Mouse (Mus musculus) neural tube, embryonic 15.5 days (tissue): ENCODE data around the gene Sfmbt2. TPM values are rescaled to one million over a fixed set of nuclear protein-coding genes. Genes with fewer than 3 reads are reported as not detected.
"Not testable (repeated sequence)": the region's sequence is repeated elsewhere in the genome, so short reads cannot be mapped to it uniquely, and the experiment has no call there.

Experiments used
- ATAC-seq: fragments of 200-750 bp; cut with Nextera tagmentation; 2 replicates; pipeline ENCODE4 v1.8.0; 2017; ENCODE audit warnings: mild to moderate bottlenecking, moderate TSS enrichment, moderate library complexity; ENCODE audit not compliant: low FRiP score
- H3K27ac ChIP-seq: fragments of 300-500 bp; sonication (generic); replicated peaks from 2 replicates; pipeline ENCODE4 v1.5.1; 2015; ENCODE audit warnings: mild to moderate bottlenecking, inconsistent platforms
- H3K27me3 ChIP-seq: fragments of 300-500 bp; sonication (generic); replicated peaks from 2 replicates; pipeline ENCODE4 v1.6.1; 2015; ENCODE audit warnings: inconsistent platforms
- H3K36me3 ChIP-seq: fragments of 300-500 bp; sonication (generic); 2 replicates; pipeline ENCODE4 v1.6.1; 2015; ENCODE audit warnings: inconsistent platforms
- H3K4me1 ChIP-seq: fragments of 300-500 bp; sonication (generic); 2 replicates; pipeline ENCODE4 v1.6.1; 2015; ENCODE audit warnings: inconsistent platforms
- H3K4me2 ChIP-seq: fragments of 300-500 bp; sonication (generic); 2 replicates; pipeline ENCODE4 v1.6.1; 2015; ENCODE audit warnings: inconsistent platforms, mild to moderate bottlenecking, moderate library complexity
- H3K4me3 ChIP-seq: fragments of 300-500 bp; sonication (generic); replicated peaks from 2 replicates; pipeline ENCODE4 v1.5.1; 2015; ENCODE audit warnings: mild to moderate bottlenecking, inconsistent platforms
- H3K9ac ChIP-seq: fragments of 300-500 bp; sonication (generic); replicated peaks from 2 replicates; pipeline ENCODE4 v1.6.1; 2015; ENCODE audit warnings: mild to moderate bottlenecking, inconsistent platforms
- H3K9me3 ChIP-seq: fragments of 300-500 bp; sonication (generic); replicated peaks from 2 replicates; pipeline ENCODE4 v1.6.1; 2016; ENCODE audit warnings: inconsistent platforms
- WGBS: fragments of 180-500 bp; shearing (Covaris S2); methylation state at CpG from one replicate; pipeline ENCODE4 v1.1.7; 2015; ENCODE audit warnings: mixed read lengths; 5-methylcytosine and 5-hydroxymethylcytosine counted together
- polyA plus RNA-seq: library from polyadenylated mRNA; unstranded; fragments of >200 nt; fragmentation: Nextera tagmentation; extraction: Ambion mirVana; gene quantifications from 2 replicates; pipeline ENCODE4 v1.2.1, GENCODE M21; 2015

Gene Sfmbt2
- 6.5 and 7.1 TPM in 2 replicates for polyA plus RNA-seq

DNA sequence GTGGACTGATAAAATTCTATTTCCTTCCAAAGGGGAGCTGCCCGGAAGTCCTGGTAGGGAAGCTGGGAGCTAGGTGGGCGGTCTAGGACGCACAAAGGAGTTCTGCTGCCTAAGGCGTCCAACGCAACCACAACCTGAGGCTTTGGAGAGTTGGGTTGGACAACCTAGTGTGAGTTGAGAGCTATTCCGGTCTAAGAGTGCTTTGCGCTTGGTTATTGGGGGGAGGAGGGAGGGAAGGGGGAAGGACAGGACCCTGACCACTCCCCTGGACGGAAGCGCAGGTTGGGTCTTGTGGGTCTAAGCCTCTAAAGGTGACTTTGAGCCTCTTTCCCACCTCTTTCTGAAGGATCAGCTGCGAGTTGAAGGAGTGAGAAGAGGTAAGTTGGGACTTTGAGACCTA, at the start of gene Sfmbt2:
Sfmbt2 (plus strand) TSS at position 335 of the 400 bp plus-strand sequence.
- H3K9ac ChIP-seq = no peak within 1 kb of the TSS
- H3K9me3 ChIP-seq = no peaks in the 10 kb centered on the region
- H3K27ac ChIP-seq = no peak within 1 kb of the TSS
- ATAC-seq = no peak
- H3K36me3 ChIP-seq = no peaks in the 10 kb centered on the region
- H3K4me3 ChIP-seq = peak within 1 kb of the TSS; percentile 71; the same call in 1 of the 2 replicates
- peak within 1 kb of the TSS; percentile 96; the same call in 1 of the 2 replicates for H3K4me2 ChIP-seq
- peaks cover 22% of the 10 kb centered on the region for H3K4me1 ChIP-seq
- under 1% methylated on average over 10 of the region's 10 CpGs for WGBS
- H3K27me3 ChIP-seq = peaks cover 53% of the 10 kb centered on the region

DNA sequence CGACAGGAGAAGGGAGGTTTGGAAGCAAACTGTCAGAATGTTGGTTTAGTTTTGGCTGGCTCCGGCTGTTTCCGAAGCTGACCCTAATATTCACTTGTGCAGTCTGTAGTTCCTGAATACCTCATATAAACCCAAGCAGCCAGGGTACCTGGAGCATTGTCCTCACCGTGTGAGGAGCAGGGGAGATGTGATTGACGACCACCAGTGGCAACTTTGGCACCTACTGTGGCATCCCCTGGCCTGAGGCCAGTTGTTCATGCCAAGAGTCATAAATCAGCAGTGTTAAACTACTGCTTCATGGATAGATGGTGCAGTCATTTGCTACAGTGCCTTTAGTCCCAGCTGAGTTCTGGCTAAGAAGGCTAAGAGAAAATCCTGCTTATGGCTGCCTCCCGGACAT, 49.2 kb upstream of the Sfmbt2 start:
- Histone ChIP-seq H3K36me3 (no peaks in the 10 kb centered on the region), H3K4me2 (no peak overlapping the region), H3K9ac (no peak overlapping the region), H3K4me3 (no peak overlapping the region), H3K27me3 (no peaks in the 10 kb centered on the region), H3K4me1 (0 out of 2 replicates have a peak, but pooled peaks cover 6% of the 10 kb centered on the region), H3K27ac (no peak overlapping the region), H3K9me3 (no peaks in the 10 kb centered on the region)
- 50% methylated on average over 6 of the region's 6 CpGs for WGBS
- ATAC-seq = peak; percentile 65

DNA sequence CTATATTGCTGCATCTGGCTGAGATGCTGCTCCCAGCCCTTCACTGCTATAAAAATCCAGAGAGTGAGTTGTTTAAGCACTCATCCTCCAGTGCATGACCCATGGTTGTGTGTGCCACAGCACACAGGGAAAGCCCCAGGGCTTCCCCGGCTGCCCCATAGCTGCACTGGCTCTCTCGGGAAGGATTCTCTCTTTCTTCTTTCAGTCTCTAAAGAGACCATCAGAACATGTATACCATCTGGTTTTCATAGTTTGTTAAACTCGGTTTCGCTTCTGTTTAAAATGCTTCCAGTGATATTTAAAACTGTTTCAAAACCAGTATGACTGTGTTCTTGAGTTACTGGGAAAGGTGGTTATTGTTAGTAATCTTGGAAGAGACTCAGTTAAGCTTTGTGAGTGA, 47.1 kb upstream of the Sfmbt2 start:
- Histone ChIP-seq H3K9ac (no peak overlapping the region), H3K4me2 (no peak overlapping the region), H3K27ac (no peak overlapping the region), H3K4me3 (no peak overlapping the region), H3K36me3 (no peaks in the 10 kb centered on the region), H3K4me1 (0 out of 2 replicates have a peak, but pooled peaks cover 6% of the 10 kb centered on the region), H3K27me3 (no peaks in the 10 kb centered on the region), H3K9me3 (no peaks in the 10 kb centered on the region)
- 89% methylated on average over 4 of the region's 4 CpGs for WGBS
- ATAC-seq = no peak

DNA sequence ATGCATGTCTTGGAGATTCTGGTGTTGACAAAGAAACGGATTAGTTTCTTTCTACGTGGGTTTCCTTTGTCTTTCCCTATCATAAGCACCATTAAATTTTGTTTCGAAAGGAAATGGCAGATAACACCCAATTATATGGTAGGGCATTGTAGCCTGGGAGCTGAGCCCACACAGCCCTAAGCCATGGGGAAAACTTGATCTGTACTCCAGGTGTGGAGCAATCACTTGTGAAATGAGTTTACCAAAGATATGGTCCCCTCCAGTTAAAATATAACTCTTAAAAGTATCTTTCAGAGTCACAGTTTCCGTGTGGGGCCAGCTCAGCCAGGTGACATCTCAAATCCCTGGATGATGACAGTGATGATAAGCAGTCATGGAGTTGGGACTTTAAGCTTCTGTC, 45.3 kb upstream of the Sfmbt2 start:
- Histone ChIP-seq H3K4me1 (0 out of 2 replicates have a peak, but pooled peaks cover 6% of the 10 kb centered on the region), H3K27ac (no peak overlapping the region), H3K36me3 (no peaks in the 10 kb centered on the region), H3K4me3 (no peak overlapping the region), H3K4me2 (no peak overlapping the region), H3K9ac (no peak overlapping the region), H3K27me3 (no peaks in the 10 kb centered on the region), H3K9me3 (no peaks in the 10 kb centered on the region)
- WGBS = 80% methylated on average over 4 of the region's 4 CpGs
- no peak for ATAC-seq

DNA sequence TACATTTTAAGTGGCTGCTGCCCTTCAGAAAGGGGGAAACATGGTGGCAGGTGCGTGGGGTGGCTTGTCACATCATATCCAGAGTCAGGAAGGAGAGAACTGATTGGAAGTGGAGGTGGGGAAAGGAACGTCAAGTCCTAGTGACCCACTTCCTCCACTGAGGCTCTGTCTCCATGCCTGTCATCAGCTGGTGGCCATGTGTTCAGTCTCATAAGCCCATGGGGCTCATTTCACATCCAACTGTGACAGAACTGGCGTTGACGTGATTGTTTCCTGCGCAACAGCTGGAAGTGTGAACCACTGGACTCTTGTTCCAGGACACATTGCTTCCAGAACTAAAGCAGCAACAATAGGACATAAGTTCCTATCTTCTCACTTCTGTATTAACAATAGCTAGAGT, 40.1 kb upstream of the Sfmbt2 start:
- H3K36me3 ChIP-seq = no peaks in the 10 kb centered on the region
- WGBS = 81% methylated on average over 5 of the region's 5 CpGs
- no peak overlapping the region for H3K4me3 ChIP-seq
- no peak overlapping the region for H3K27ac ChIP-seq
- no peak for ATAC-seq
- 0 out of 2 replicates have a peak, but pooled peaks cover 4% of the 10 kb centered on the region for H3K27me3 ChIP-seq
- H3K4me2 ChIP-seq = no peak overlapping the region
- H3K9ac ChIP-seq = no peak overlapping the region
- H3K9me3 ChIP-seq = no peaks in the 10 kb centered on the region
- no peaks in the 10 kb centered on the region for H3K4me1 ChIP-seq

DNA sequence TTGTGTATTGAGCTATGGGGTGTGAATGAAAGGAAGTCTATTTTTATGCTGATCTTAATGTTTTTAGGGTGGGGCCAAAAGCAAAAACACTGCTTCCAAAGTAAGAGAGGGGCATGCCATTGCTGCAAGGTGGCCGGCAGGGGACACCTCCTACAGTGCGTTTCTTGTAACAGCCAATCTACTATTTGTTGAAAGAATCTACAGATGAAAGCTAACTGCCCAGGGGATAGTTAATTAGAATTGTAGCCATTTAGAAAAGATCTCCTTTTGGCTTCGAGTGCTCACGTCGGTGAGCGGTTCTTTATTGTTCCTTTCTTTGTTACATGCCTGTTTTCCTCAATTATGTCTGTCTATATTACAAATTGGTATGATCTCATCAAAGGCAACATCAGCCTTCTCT, 36.0 kb upstream of the Sfmbt2 start:
- Histone ChIP-seq H3K9ac (no peak overlapping the region), H3K9me3 (no peaks in the 10 kb centered on the region), H3K27me3 (0 out of 2 replicates have a peak, but pooled peaks cover 4% of the 10 kb centered on the region), H3K4me2 (no peak overlapping the region), H3K4me3 (no peak overlapping the region), H3K4me1 (no peaks in the 10 kb centered on the region), H3K36me3 (no peaks in the 10 kb centered on the region), H3K27ac (no peak overlapping the region)
- ATAC-seq = no peak
- WGBS = 4% methylated on average over 6 of the region's 6 CpGs

DNA sequence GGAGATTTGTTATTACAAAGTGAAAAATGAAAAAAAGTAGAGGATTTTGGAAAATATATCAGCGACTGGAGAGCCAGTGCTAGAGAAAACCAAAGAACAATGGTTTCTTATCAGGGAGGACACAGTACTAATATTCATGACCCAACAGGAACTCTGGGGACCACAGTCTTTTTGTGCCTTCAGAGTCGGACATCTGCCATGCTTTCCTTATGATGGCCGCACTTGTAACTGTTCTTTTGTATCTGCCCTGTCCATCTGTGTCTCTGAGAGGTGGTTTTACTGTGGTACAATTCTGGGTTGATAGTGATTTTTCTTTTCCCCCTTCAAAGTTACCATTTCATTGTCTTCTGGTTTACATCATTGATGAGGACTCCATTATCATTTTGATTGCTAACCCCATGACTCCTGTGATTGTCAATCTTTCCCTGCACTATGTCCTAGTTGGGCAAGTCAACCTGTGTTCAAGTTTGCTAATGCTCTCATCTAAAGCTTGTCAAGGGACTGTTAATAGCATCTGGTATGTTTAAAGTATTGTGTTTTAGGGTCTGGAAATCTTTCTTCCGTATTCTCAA, 35.2 kb upstream of the Sfmbt2 start:
- Histone ChIP-seq H3K36me3 (no peaks in the 10 kb centered on the region), H3K9me3 (no peaks in the 10 kb centered on the region), H3K4me2 (no peak overlapping the region), H3K27ac (no peak overlapping the region), H3K27me3 (0 out of 2 replicates have a peak, but pooled peaks cover 4% of the 10 kb centered on the region), H3K9ac (no peak overlapping the region), H3K4me3 (no peak overlapping the region), H3K4me1 (no peaks in the 10 kb centered on the region)
- 54% methylated on average over 4 of the region's 4 CpGs for WGBS
- no peak for ATAC-seq

DNA sequence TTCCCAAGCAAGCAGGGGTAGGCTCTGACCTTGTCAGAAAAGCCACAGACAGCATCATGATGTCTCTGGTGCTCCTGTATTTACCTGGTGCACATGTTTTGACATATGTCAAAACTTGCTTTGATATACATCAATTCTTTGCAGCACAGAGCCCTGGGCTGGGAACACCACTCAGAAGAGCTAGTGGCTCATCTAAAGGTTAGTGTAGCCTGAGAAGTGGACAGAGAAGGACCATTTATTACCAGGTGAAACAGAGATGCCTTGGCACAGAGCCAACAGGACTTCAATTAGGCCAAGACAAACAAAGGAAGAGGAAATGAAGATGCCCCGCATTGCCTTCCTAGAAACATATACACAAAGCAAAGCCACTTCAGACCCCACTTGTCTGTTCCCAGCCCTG, 30.3 kb upstream of the Sfmbt2 start:
- WGBS = 72% methylated on average over 1 of the region's 1 CpGs
- Histone ChIP-seq H3K36me3 (no peaks in the 10 kb centered on the region), H3K27me3 (no peaks in the 10 kb centered on the region), H3K4me2 (no peak overlapping the region), H3K9me3 (no peaks in the 10 kb centered on the region), H3K4me1 (no peaks in the 10 kb centered on the region), H3K9ac (no peak overlapping the region), H3K4me3 (no peak overlapping the region), H3K27ac (no peak overlapping the region)
- no peak for ATAC-seq

DNA sequence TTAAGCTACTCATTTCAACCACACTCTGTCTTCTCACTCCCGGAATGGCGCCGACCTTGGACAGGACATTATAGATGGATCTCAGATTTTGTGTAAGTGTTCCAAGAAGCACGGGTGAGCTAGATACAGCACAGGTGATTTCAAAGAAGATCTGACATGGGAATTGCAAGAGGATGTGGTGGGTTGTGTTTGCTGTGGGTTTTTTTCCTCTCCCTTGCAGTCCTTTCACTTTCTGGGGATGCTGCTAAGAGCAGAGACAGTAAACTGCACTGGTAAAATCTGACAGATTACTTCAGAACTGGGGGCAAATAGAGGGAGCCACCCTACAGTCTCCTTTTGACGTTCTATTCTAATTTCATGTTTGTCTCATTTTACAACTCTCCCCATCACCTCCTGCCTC, 26.8 kb upstream of the Sfmbt2 start:
- 93% methylated on average over 5 of the region's 5 CpGs for WGBS
- H3K9ac ChIP-seq = no peak overlapping the region
- H3K4me3 ChIP-seq = no peak overlapping the region

DNA sequence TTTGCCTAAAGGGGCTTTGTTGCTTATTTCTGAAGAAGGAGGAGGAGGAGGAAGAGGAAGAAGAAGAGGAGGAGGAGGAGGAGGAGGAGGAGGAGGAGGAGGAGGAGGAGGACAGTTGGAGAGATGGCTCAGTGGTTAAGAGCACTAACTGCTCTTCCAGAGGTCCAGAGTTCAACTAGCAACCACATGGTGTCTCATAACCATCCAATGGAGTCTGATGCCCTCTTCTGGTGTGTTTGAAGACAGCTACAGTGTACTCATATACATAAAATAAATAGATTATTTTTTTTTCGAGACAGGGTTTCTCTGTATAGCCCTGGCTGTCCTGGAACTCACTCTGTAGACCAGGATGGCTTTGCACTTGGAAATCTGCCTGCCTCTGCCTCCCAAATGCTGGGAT, 26.2 kb upstream of the Sfmbt2 start:
- not testable (repeated sequence) for H3K9me3 ChIP-seq, H3K9ac ChIP-seq, H3K27ac ChIP-seq, H3K4me1 ChIP-seq, ATAC-seq, H3K27me3 ChIP-seq, H3K36me3 ChIP-seq, H3K4me2 ChIP-seq, H3K4me3 ChIP-seq
- 88% methylated on average over 1 of the region's 1 CpGs for WGBS

More for the DNA sequence above, 26.8 kb upstream of the Sfmbt2 start:
- Histone ChIP-seq H3K4me2 (no peak overlapping the region), H3K27me3 (no peaks in the 10 kb centered on the region), H3K4me1 (no peaks in the 10 kb centered on the region), H3K9me3 (no peaks in the 10 kb centered on the region), H3K27ac (no peak overlapping the region), H3K36me3 (no peaks in the 10 kb centered on the region)
- no peak for ATAC-seq

DNA sequence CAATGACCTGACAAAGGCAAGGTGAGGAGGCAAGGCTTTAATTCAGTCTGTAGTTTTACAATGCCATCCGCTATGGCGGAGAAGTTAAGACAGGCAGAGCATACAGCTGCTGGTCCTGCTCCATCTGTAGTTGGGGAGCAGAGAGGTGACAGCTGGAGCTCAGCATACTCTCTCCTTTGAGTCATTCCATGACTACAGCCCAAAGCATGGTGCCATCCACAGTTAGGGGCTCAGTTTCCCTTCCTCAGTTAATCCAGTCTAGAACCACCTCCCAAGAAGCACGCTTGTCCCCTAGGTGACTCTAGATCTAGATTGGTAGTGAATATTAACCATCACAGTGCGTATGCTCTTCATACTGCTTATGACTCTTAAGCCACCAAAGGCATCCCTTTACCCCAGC, 23.1 kb upstream of the Sfmbt2 start:
- H3K27me3 ChIP-seq = no peaks in the 10 kb centered on the region
- H3K4me2 ChIP-seq = no peak overlapping the region
- no peak for ATAC-seq
- H3K9me3 ChIP-seq = no peaks in the 10 kb centered on the region
- no peak overlapping the region for H3K27ac ChIP-seq
- no peak overlapping the region for H3K9ac ChIP-seq
- H3K4me3 ChIP-seq = no peak overlapping the region
- H3K4me1 ChIP-seq = no peaks in the 10 kb centered on the region
- WGBS = 91% methylated on average over 4 of the region's 4 CpGs
- no peaks in the 10 kb centered on the region for H3K36me3 ChIP-seq

DNA sequence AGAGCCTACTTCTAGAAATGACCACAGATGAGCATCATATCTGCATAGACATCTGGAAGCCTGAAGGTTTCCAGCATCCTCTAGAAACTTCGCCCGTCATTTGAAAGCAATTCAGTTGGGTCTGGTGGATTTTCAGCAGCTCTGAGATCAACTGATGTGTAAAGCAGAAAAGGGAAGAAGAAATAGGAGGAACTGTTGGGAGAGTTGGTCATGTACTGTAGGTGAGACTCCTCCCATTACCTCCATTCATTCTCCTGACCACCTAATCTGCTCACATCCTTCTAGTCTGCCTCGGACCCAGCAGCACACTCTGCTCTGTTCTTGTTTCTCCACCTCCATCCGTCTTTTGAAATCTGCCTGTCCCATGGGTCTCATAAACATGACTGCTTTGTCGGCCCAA, 22.3 kb upstream of the Sfmbt2 start:
- Histone ChIP-seq H3K4me1 (no peaks in the 10 kb centered on the region), H3K27me3 (no peaks in the 10 kb centered on the region), H3K9me3 (no peaks in the 10 kb centered on the region), H3K4me2 (no peak overlapping the region), H3K4me3 (no peak overlapping the region), H3K27ac (no peak overlapping the region), H3K9ac (no peak overlapping the region), H3K36me3 (no peaks in the 10 kb centered on the region)
- no peak for ATAC-seq
- WGBS = 65% methylated on average over 5 of the region's 5 CpGs
